Mouse (Mus musculus) hindbrain, embryonic 14.5 days (tissue): ENCODE results near the gene Cd209g. TPM values are rescaled to one million over a fixed set of nuclear protein-coding genes. Genes with fewer than 3 reads are reported as not detected.
"Not testable (repeated sequence)": the region's sequence is repeated elsewhere in the genome, so short reads cannot be mapped to it uniquely, and the experiment has no call there.

Experiments used
- ATAC-seq: fragments of 200-750 bp; cut with Nextera tagmentation; 2 replicates; pipeline ENCODE4 v1.8.0; 2017; ENCODE audit warnings: moderate number of reproducible peaks, mild to moderate bottlenecking, moderate TSS enrichment, moderate library complexity; ENCODE audit not compliant: low FRiP score
- DNase-seq: peaks from one replicate; pipeline ENCODE4 v3.0.0-alpha.2; 2015; ENCODE audit warnings: low spot score
- H3K27ac ChIP-seq: fragments of 300-500 bp; sonication (generic); 2 replicates; pipeline ENCODE4 v1.5.1; 2014; ENCODE audit warnings: mild to moderate bottlenecking, moderate library complexity
- H3K27me3 ChIP-seq: fragments of 300-500 bp; sonication (generic); 2 replicates; pipeline ENCODE4 v1.6.1; 2014; ENCODE audit warnings: mild to moderate bottlenecking, low read length, mixed read lengths; ENCODE audit not compliant: control insufficient read depth, insufficient read depth
- H3K36me3 ChIP-seq: fragments of 300-500 bp; sonication (generic); replicated peaks from 2 replicates; pipeline ENCODE4 v1.6.1; 2014; ENCODE audit not compliant: control insufficient read depth, insufficient read depth
- H3K4me1 ChIP-seq: fragments of 300-500 bp; sonication (generic); replicated peaks from 2 replicates; pipeline ENCODE4 v1.6.1; 2014; ENCODE audit warnings: antibody characterized with exemption, low read length, mixed read lengths; ENCODE audit not compliant: control insufficient read depth, insufficient read depth
- H3K4me2 ChIP-seq: fragments of 300-500 bp; sonication (generic); replicated peaks from 2 replicates; pipeline ENCODE4 v1.6.1; 2014; ENCODE audit warnings: mild to moderate bottlenecking, moderate library complexity
- H3K4me3 ChIP-seq: fragments of 300-500 bp; sonication (generic); replicated peaks from 2 replicates; pipeline ENCODE4 v1.5.1; 2014; ENCODE audit warnings: mild to moderate bottlenecking, low read length
- H3K9ac ChIP-seq: fragments of 300-500 bp; sonication (generic); 2 replicates; pipeline ENCODE4 v1.6.1; 2014
- H3K9me3 ChIP-seq: fragments of 300-500 bp; sonication (generic); 2 replicates; pipeline ENCODE4 v1.6.1; 2016; ENCODE audit warnings: low read length; ENCODE audit not compliant: control insufficient read depth
- WGBS: fragments of 180-500 bp; shearing (Covaris S2); extraction: QIAGEN DNeasy Blood & Tissue Kit; methylation state at CpG from one replicate; pipeline ENCODE4 v1.1.7; 2014; 5-methylcytosine and 5-hydroxymethylcytosine counted together
- polyA plus RNA-seq: library from polyadenylated mRNA; unstranded; fragments of >200 nt; fragmentation: Nextera tagmentation; extraction: Ambion mirVana; gene quantifications from 2 replicates; pipeline ENCODE4 v1.2.1, GENCODE M21; 2014

Gene Cd209g
- not detected in 2 replicates for polyA plus RNA-seq

DNA sequence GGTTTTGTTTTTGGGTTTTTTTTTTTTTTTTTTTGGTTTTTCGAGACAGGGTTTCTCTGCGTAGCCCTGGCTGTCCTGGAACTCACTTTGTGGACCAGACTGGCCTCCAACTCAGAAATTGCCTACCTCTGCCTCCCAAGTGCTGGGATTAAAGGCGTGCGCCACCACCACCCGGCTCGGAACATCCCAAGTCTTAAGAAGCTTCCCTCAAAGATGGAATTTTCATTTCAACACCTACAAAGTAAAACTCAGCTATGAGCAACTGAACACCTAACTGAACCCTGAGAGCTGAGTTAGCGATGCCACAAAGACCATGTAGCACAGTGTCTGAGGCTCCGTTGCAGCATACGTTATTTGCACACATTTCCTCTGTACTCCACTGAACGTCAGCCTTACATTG, at the start of gene Cd209g:
Gene Cd209g, plus strand, starts transcription at position 301 of the 400 bp plus-strand sequence.
- Histone ChIP-seq H3K36me3 (no peaks in the 10 kb centered on the region), H3K27me3 (no peaks in the 10 kb centered on the region), H3K4me3 (no peak within 1 kb of the TSS), H3K9ac (no peak within 1 kb of the TSS), H3K27ac (no peak within 1 kb of the TSS), H3K4me1 (no peaks in the 10 kb centered on the region), H3K4me2 (no peak within 1 kb of the TSS), H3K9me3 (no peaks in the 10 kb centered on the region)
- WGBS: 94% methylated on average over 10 of the region's 10 CpGs
- DNase-seq (no peak), ATAC-seq (no peak)

DNA sequence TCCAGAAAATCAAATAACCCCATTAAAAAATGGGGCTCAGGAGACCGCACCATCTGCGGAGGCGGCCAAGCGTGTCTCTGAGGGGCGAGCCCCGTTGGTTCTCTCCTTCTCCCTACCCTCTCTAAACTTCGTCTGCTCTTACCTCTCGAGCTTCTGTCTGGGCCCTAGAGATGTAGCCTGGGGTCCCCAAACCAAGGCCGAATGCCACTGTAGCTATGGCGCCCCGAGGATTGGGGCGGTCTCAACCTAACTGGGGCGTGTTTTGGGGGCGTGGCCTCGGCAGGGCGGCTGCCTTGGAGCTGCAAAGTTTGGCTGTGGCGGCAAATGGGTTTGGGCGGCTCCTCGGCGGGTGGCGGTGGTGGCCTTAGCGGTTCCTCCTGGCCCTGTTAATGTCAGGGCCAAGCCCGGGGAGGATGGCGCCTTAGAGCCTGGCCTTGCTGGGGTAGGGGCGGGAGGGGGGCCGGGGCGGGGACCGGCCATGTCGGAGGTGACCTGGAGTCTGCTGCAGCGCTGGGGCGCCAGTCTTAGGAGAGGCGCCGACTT, 46.6 kb upstream of the Cd209g start:
- H3K9ac ChIP-seq, H3K27ac ChIP-seq, H3K9me3 ChIP-seq, H3K36me3 ChIP-seq, DNase-seq, H3K4me1 ChIP-seq, H3K4me3 ChIP-seq, ATAC-seq, H3K4me2 ChIP-seq, H3K27me3 ChIP-seq: not testable (repeated sequence)
- 40% methylated on average over 32 of the region's 33 CpGs for WGBS

DNA sequence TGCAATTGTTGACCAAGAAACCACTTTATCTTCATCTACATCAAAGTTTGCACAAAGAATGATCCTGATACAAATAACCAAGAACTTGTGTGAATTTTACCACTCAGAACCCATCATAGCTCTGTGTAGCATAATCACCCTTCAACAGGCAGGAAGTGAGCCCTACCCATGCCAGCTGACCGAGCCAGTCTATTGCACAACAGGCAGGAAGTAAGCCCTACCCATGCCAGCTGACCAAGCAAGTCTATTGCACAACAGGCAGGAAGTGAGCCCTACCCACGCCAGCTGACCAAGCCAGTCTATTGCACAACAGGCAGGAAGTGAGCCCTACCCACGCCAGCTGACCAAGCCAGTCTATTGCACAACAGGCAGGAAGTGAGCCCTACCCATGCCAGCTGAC, 45.4 kb upstream of the Cd209g start:
- H3K27me3 ChIP-seq, H3K27ac ChIP-seq, H3K9ac ChIP-seq, ATAC-seq, DNase-seq, H3K4me1 ChIP-seq, H3K4me2 ChIP-seq, H3K4me3 ChIP-seq, H3K36me3 ChIP-seq, H3K9me3 ChIP-seq: not testable (repeated sequence)
- WGBS: 90% methylated on average over 3 of the region's 3 CpGs

DNA sequence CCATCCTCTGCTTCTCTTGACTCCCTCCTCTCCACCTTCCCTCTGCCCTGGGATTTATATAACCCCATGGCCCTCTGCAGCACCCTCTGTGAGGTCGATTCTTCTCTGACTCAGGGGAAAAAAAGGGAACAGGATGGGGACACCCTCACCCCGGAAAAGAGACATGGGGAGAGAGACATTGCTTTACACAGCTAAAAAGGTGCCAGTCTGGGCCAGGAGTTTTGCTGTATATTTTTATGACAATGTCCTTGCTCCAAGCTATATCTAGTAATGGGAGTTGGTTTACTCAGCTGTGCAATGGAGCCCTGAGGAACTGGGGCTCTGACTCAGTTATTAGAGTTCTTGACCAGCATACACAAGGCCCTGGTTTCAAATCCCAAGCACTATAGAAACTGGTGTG, 28.2 kb upstream of the Cd209g start, which contains the start of gene Cd209f:
Gene Cd209f, minus strand, starts transcription at position 101 of the 400 bp plus-strand sequence.
- H3K9me3 ChIP-seq, H3K27me3 ChIP-seq, DNase-seq, H3K4me2 ChIP-seq, H3K36me3 ChIP-seq, H3K9ac ChIP-seq, H3K4me3 ChIP-seq, H3K4me1 ChIP-seq, H3K27ac ChIP-seq, ATAC-seq: not testable (repeated sequence)
- 100% methylated on average over 1 of the region's 2 CpGs for WGBS

DNA sequence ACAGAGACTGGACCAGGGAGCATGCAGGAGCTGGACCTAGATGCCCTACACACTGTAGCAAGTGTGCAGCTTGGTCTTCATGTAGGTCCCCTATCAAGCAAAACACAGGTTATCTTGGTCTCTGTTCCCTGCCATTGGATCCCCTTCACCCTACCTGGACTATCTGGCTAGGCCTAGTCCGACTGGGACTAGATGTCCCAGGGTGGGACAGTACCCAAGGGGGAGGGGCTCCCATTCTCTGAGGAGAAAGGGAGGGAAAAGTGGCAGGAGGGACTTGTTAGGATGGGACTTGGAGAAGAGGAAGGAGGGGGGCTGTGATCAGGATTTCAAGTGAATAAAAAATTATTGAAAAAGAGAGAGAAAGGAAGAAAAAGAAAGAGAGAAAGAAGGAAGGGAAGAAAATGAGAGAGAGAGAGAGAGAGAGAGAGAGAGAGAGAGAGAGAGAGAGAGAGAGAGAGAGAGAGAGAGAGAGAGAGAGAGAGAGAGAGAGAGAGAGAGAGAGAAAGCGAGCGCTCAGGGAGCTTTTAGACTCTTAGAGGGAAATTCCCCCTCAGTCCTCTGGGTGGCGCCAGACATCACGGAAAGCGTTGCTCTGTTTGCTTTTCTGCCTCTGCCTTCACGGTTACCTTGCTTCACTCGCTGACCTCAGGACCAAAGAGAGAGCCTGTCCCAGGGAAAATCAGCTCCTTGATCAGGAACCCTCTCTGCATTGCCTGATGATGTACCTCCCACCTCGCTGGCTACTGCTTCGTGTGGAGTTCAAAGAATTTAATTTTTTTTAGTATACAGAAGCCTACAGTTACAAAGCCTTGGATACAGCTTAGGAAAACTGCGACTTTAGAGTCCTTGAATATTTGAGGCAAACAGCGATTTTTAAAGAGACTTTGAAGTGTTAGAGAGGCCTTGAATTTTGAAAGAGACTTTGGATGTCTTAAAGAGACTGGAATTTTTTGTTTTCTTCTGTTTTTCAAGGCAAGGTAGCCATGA, 6.1 kb downstream of the Cd209g start:
- 13% methylated on average over 12 of the region's 12 CpGs for WGBS
- no peak overlapping the region for H3K27ac ChIP-seq
- H3K9ac ChIP-seq: no peak overlapping the region
- no peak overlapping the region for H3K4me3 ChIP-seq
- no peaks in the 10 kb centered on the region for H3K4me1 ChIP-seq
- peak; percentile 91 for DNase-seq
- no peaks in the 10 kb centered on the region for H3K27me3 ChIP-seq
- no peaks in the 10 kb centered on the region for H3K9me3 ChIP-seq
- H3K36me3 ChIP-seq: no peaks in the 10 kb centered on the region
- H3K4me2 ChIP-seq: 0 out of 2 replicates have a peak overlapping the region, but pooled peaks have one; percentile 17
- ATAC-seq: peak; percentile 72; the same call in 1 of the 2 replicates

DNA sequence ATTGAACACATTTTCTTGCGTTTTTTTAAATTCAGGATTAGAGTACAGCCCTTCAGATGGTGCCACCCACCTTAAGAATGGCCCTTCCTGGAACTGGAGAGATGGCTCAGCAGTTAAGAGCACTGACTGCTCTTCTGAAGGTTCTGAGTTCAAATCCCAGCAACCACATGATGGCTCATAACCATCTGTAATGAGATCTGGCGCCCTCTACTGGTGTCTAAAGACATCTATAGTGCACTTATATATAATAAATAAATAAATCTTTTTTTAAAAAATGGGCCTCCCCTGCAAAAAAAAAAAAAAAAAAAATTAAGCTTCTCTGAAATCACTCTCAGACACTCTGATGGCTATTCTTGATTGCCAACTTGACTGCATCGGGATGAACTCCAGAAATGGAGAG, 7.8 kb downstream of the Cd209g start:
- 62% methylated on average over 3 of the region's 3 CpGs for WGBS
- H3K9ac ChIP-seq: no peak overlapping the region
- H3K36me3 ChIP-seq: no peaks in the 10 kb centered on the region
- no peak overlapping the region for H3K4me2 ChIP-seq
- no peak for ATAC-seq
- no peaks in the 10 kb centered on the region for H3K4me1 ChIP-seq
- H3K27me3 ChIP-seq: no peaks in the 10 kb centered on the region
- no peak overlapping the region for H3K27ac ChIP-seq
- no peak overlapping the region for H3K4me3 ChIP-seq
- DNase-seq: no peak
- no peaks in the 10 kb centered on the region for H3K9me3 ChIP-seq

DNA sequence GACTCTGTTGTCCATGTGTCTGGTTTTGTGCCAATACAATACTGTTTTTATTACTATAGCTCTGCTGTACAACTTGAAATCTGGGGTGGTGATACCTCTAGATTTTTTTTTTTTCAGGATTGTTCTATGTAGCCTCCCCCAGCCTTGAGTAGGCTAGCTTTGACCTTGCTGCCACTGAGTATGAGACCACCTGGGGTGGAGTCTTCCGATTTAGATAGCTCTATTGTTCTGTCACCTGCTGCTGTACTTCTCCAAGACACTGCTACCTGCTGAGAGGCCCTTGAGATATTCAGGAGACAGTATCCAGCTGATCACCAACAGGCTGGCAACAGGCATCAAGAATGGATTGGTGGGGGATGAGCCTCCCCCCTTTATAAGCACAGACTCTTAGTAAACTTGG, 13.4 kb downstream of the Cd209g start:
- 26% methylated on average over 1 of the region's 1 CpGs for WGBS
- Histone ChIP-seq H3K36me3 (no peaks in the 10 kb centered on the region), H3K27me3 (no peaks in the 10 kb centered on the region), H3K9me3 (peaks cover 10% of the 10 kb centered on the region; the same call in 1 of the 2 replicates), H3K4me2 (no peak overlapping the region), H3K27ac (no peak overlapping the region), H3K4me3 (no peak overlapping the region), H3K9ac (no peak overlapping the region), H3K4me1 (no peaks in the 10 kb centered on the region)
- no peak for DNase-seq
- ATAC-seq: no peak

DNA sequence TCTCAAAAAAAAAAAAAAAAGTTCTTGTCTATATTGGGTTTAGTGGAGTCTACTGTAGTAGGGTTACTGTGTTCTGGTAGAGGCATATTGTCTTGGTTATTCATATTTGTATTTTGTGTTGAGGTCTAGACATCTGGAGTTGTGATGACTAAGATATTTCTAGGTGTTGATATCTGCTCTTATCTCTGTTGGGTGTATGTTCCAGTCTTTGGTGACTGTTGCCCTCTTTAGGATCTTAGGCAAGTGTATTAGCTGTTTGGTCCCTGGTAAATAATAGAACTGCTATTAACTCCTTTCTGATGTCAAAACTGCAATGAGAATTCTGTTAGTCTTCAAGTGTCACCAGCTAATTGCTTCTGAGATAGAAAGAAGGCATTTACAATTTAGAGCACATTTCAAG, 21.0 kb downstream of the Cd209g start:
- no peaks in the 10 kb centered on the region for H3K36me3 ChIP-seq
- peaks cover 15% of the 10 kb centered on the region for H3K9me3 ChIP-seq
- no peaks in the 10 kb centered on the region for H3K27me3 ChIP-seq
- no peak overlapping the region for H3K9ac ChIP-seq
- no peak overlapping the region for H3K4me3 ChIP-seq
- ATAC-seq (no peak), DNase-seq (no peak)
- no peaks in the 10 kb centered on the region for H3K4me1 ChIP-seq
- H3K27ac ChIP-seq: no peak overlapping the region
- no peak overlapping the region for H3K4me2 ChIP-seq

DNA sequence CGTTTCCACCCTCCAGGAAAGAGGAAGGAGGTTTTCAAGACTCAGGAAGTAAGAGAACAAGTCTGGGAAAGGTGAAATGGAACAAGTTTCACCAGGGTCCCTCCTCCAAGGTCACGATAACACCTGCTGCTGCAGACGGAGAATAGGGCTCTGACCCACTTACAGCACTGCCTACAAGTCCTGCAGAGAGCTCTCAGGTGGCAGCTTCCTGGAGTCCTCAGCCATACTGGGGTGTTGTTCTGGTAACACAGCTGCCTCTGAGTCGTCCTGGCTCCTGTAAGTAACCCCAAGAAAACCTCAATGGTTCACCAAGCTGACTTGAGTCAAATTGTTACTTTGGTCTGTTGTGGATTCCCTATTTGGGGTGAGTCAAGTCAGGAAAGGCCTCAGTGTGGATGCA, 28.9 kb downstream of the Cd209g start:
- no peak overlapping the region for H3K9ac ChIP-seq
- DNase-seq: no peak
- H3K27ac ChIP-seq: no peak overlapping the region
- H3K4me1 ChIP-seq: peaks cover 8% of the 10 kb centered on the region
- ATAC-seq: no peak
- H3K9me3 ChIP-seq: no peaks in the 10 kb centered on the region
- no peaks in the 10 kb centered on the region for H3K27me3 ChIP-seq
- WGBS: 68% methylated on average over 4 of the region's 4 CpGs
- no peak overlapping the region for H3K4me3 ChIP-seq
- H3K36me3 ChIP-seq: no peaks in the 10 kb centered on the region; the same call in 1 of the 2 replicates
- no peak overlapping the region for H3K4me2 ChIP-seq
